Mouse (Mus musculus): ENCODE data around the gene Nup133. TPM values are rescaled to one million over a fixed set of nuclear protein-coding genes. Genes with fewer than 3 reads are reported as not detected.
A peak's percentile ranks its signal among the peaks of the same experiment; 100 is the strongest.

Nup133 gene
- total RNA-seq, 2 experiments from 2014 or later: 22.2 to 23.8 TPM

- DNase-seq (ENCODE audit: low spot score in 2 of 2): no peak
These were observed 5.2 kb upstream of the Nup133 start for GRCm38 (mm10) chr8:123954246-123954645.

DNA sequence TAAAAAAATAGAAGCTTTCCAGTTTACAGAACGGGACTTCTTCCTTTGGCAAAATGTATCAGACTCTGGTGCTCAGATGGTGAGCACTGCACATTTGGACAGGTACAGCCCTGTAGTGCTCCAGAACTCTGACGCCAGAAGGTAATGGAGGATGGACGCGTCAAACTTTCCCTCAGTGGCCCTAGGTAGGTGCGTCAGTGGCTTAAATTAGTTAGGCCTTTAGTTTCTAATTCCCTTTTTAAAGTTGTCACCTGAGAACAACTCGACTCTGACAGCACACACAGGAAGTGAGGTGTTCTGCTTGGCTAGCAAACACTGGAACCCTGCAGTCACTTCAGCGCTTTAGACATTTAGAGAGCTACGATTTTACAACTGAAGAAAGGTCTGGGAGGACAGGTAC is 4.6 kb upstream of the Nup133 start:
- no peak for DNase-seq (ENCODE audit: low spot score in 2 of 2)

DNA sequence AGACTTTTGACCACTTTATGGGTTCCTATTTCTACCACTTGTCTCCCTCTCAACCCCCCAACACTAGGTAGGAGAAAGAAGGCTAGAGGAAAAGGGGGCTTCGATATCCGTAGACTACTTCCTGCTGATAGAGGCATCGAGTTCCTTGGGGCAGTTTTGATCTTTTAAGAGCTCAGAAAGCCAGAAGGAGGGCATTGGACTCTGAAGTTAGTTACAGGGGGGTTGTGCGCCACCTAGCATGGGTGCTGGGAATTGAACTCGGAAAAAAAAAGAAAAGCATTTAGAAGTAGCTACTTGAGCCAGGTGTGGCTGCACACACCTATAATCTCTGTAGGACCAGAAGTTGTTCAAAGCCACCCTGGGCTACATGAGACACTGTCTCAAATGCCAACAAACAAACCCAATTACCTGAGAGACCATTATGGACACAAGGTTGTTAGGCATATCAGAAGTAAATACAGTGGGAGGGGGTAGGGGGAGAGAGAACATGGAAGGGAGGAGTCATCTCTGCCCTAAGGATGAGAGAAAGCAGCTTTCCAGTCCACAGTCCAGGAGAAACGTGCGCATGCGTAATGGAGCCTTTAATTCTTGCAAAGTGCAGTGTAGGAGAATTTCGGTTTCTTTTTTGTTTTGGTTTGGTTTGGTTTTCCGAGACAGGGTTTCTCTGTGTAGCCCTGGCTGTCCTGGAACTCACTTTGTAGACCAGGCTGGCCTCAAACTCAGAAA is 1.2 kb upstream of the Nup133 start:
- peak in 1 of 2 experiments; percentile 37 for DNase-seq (ENCODE audit: low spot score in 2 of 2)

DNA sequence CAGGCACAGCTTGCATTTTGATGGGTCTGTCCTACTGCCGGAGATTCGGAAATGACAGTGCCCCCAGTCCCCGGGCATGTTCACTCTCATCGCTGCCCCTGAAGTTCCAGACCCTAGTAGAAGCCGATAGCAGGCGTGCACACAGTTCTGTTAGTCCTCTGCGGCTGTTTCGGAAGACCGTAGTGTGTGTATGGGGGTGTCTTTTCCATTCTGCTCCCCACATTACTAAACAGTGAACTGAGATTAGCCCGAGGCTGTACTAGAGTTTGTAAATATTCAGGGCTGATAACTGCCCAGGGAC is 571 bp upstream of the Nup133 start:
- DNase-seq (ENCODE audit: low spot score in 2 of 2): no peak

DNA sequence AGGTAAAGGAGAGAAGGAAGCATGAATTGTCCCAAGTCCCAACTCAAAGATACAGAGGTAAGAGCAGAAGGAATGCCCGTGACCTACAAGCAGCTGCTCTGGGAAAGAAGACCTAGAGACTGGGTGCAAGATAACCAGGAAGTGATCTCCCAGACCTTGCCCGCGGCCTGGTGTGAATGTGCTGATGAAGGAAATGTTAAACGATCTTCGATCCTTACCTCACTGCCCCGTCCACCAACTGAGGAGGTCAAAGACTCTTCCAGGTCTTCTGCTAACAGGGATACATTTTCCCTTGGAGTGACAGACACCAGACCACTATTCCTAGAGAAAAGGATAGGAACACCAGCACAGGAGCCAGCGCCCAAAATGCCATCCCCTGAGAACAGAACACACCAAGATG is 20.0 kb downstream of the Nup133 start:
- no peak for DNase-seq (ENCODE audit: low spot score in 2 of 2)

- DNase-seq (ENCODE audit: low spot score in 2 of 2): no peak
These were observed 23.4 kb downstream of the Nup133 start for GRCm38 (mm10) chr8:123925671-123926070.

DNA sequence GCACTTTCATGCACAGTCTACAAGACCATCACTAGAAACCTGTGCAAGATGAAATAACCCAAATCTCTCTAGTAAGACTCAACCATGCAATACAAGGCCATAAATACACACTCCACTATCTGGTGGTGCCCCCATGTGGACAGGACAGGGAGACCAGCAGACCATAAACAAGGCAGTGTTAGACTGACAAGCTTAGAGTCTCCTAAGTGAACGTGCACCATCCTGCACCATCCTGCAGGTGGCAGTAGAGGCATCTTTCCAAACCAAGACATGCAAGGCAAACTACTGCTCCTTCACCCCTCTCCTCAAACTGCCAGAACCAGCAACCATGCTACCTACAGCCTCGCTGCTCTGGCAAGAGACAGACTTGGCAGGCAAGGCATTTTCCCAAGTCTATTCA is 24.3 kb downstream of the Nup133 start:
- DNase-seq (ENCODE audit: low spot score in 2 of 2): peak; percentile 81 to 89

DNA sequence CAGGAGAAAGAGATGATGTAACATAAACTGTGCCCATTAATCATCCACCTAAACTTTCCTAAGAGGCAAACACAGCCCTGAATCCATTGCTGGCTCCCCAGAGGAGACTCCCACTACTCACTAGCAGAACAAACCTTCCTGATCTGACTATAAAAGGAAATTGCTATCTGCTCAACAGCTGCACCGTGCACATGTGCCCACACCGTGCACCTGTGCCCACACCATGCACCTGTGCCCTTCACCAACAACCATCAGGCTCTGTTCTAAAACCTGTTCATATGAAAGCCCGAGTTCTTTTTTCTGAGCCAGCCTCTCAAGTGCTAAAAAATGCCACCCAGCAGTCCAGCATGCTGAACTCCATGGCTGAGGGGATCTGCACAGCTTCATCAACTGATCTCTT is 34.4 kb downstream of the Nup133 start:
- no peak for DNase-seq (ENCODE audit: low spot score in 2 of 2)

DNA sequence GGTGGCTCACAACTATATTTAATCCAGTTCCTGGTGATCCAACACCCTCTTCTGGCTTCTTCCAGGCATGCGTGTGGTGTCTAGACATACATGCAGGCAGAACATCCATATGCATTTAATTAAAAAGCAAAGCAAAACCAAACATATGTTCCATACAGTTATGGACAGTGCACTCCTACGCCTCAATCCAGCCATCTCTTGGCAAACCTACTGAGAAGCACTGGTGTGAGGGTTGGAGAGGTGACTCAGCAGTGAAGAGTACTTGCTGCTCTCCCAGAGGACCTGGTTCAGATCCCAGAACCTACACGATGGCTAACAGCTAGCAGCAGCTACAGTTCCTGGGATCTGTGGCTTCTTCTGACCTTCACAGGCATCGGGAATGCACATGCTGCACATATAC is 36.8 kb downstream of the Nup133 start:
- DNase-seq (ENCODE audit: low spot score in 2 of 2): no peak

GRCm38 (mm10) chr8:123907604-123908003 is 41.5 kb downstream of the Nup133 start:
- no peak for DNase-seq (ENCODE audit: low spot score in 2 of 2)

DNA sequence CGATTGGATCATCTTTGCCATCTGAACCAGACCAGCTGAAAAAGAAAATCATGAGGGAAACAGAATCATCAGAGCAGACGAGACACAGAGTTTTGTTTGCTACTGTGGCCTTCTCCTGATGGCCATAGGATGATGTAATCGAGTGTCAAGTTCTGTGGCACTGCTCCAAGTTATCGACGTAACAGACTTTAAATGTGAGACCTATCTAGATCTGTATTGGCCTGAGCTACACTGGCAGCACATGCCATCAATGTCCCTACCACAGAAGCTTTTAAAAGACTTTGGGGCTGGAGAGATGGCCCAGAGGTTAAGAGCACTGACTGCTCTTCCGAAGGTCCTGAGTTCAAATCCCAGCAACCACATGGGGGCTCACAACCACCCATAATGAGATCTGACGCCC is 46.4 kb downstream of the Nup133 start:
- DNase-seq (ENCODE audit: low spot score in 2 of 2): no peak

- DNase-seq (ENCODE audit: low spot score in 2 of 2): no peak
These were observed 49.7 kb downstream of the Nup133 start for GRCm38 (mm10) chr8:123899366-123899765.

DNA sequence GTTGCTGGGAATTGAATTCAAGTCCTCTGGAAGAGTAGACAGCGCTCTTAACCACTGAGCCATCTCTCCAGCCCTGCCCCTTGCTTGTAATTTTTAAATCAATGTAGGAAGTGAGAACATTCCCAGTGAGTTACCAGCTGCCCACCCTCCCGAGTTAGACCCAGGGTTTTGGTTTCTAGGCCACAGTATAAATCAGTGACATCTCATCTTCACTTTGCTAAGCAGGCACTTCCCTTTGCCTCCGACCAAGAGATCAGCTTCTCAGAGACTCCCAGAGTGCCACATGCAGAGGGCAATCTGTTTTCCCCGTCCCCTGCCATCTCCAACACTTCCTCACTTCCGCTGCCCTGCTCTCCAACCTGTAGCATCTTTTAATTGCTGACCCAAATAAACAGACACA is 50.5 kb downstream of the Nup133 start:
- DNase-seq (ENCODE audit: low spot score in 2 of 2): no peak

DNA sequence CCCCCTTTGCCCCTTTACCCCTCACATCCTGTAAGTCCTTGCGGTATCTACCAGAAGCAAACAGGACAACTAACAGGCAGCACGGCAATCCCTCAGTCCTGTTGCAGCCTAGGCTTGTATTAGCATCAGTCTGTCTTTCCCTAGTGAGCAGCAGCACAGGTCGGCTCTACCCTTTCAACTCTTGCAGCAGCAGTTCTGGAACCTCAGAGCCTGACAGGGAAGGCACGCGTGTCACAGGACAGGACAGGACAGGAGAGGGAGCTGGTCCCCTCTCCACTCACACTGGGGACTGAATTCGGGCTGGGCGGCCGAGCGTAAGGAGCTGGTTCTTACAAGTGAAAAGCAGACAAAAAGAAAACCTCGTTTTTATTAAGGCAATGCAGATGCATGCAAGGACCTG is 52.3 kb downstream of the Nup133 start:
- DNase-seq (ENCODE audit: low spot score in 2 of 2): no peak

DNA sequence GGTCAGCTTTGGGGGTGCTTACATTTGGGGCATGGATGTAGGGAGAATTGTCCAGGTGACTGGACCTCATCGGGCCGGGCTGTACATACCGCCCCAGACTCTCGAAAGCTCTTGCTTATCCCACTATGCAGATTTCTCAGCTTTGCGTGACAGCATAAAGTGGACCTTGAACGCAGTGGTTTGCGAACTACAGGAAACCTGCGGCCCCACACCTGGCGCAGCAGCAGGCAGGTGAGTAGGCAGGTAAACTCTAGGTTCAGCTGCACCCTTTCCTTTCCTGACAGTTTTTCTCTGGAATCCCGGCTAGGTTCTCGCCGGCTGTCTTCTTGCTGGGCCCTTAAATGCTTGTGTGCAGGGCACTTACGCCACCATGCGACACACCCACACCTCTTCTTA is 52.7 kb downstream of the Nup133 start:
- no peak for DNase-seq (ENCODE audit: low spot score in 2 of 2)

- DNase-seq (ENCODE audit: low spot score in 2 of 2): no peak
These were observed 53.2 kb downstream of the Nup133 start for GRCm38 (mm10) chr8:123895680-123896365.

GRCm38 (mm10) chr8:123895230-123895629 is 53.8 kb downstream of the Nup133 start:
- no peak for DNase-seq (ENCODE audit: low spot score in 2 of 2)

DNA sequence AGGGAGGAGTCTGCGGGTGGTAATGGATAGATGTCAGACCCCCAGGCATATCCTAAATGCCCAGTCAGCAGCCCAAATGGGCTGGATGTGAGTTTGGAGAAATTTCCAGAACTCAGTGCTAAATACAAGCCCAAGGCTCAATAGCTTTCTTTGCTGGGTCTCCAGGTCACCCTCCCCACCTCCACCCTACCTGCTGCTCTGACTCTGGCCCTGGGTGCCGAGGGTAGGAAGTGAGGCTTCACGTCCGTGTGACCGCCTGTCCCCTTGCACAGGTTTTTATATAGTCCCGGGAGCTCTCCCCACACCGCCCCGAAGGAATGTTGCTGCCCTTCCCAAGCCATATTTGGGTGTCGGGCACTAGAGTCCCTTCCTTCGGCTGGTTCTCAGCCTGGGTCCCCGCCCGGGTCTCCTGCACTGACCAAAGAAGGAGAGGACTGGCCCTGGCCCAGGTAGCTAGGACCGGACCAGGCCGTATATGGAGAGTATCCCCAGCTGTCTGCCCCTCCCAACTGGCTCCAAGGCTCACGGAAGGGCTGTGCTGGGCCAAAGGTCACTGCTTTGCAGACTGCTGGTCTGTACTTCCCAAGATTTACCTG is 54.5 kb downstream of the Nup133 start, which contains the start of gene Acta1:
Gene Acta1 (minus strand): TSS at position 250 of the 596 bp plus-strand sequence.
- DNase-seq (ENCODE audit: low spot score in 2 of 2): no peak

- no peak for DNase-seq (ENCODE audit: low spot score in 2 of 2)
These were observed 55.7 kb downstream of the Nup133 start for GRCm38 (mm10) chr8:123893413-123893812.

DNA sequence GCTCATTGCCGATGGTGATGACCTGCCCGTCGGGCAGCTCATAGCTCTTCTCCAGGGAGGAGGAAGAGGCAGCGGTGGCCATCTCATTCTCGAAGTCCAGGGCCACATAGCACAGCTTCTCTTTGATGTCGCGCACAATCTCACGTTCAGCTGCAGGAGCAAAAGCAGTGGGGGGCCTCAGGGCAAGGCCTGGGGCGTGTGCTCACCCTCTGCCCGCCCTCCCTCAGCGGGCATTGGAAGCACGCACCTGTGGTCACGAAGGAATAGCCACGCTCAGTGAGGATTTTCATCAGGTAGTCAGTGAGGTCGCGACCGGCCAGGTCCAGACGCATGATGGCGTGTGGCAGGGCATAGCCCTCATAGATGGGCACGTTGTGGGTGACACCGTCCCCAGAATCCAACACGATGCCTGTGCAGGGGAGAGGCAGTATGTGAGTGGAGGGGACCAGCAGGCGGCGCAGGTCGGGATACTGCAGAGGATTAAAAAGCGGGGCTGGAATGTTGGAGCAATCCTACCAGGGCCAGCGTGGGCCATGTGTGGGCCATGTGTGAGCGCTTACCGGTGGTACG is 56.4 kb downstream of the Nup133 start:
- DNase-seq (ENCODE audit: low spot score in 2 of 2): no peak

GRCm38 (mm10) chr8:123891883-123892585 is 57.0 kb downstream of the Nup133 start:
- DNase-seq (ENCODE audit: low spot score in 2 of 2): peak; percentile 76

DNA sequence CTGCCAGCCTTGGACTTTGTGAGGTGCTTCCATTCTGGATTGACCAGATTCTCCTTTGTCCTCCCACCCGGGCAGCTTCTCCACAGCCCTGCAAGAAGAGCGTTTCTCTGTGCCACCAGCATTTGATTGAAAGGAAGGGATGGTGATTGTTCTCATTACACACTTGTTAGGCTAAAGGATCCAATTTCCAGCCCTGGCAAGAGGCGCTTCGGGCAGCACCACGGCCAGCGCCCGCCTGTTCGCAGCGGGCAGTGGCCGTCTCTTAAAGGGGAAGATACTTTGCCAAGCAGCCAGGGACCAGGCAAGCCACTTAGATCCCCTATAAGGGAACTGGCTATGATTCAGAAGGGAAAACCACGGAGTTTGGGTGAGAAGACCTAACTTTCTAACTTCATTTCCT is 57.8 kb downstream of the Nup133 start:
- peak in 1 of 2 experiments; percentile 27 for DNase-seq (ENCODE audit: low spot score in 2 of 2)

Data from layer of hippocampus, postnatal 14 days (tissue).